Mouse (Mus musculus): Measurements from ENCODE around the gene Zswim5. TPM values are rescaled to one million over a fixed set of nuclear protein-coding genes. Genes with fewer than 3 reads are reported as not detected.
"Not testable (repeated sequence)": the region's sequence is repeated elsewhere in the genome, so short reads cannot be mapped to it uniquely, and the experiment has no call there.

Zswim5 gene
- polyA plus RNA-seq (2014; fragmentation: Nextera tagmentation; extraction: Ambion mirVana), result 0.47 and 0.79 TPM in 2 replicates

GRCm38 (mm10) chr4:116876995-116877728 is at the start of gene Zswim5:
Zswim5 (plus strand) TSS chr4:116877376.
- TF ChIP-seq CTCF (IDR thresholded peaks at IDR 0.05; ENCODE audit: low read depth), result no peak

GRCm38 (mm10) chr4:116827819-116828218 is 49.4 kb upstream of the Zswim5 start:
- peak; percentile 47; the same call in 1 of the 2 replicates for ATAC-seq (ENCODE audit: insufficient read depth)

More at GRCm38 (mm10) chr4:116876995-116877728, at the start of gene Zswim5:
- WGBS, result under 1% methylated on average over 101 of the region's 104 CpGs
- Histone ChIP-seq H3K4me1 (ENCODE audit: insufficient read depth) (no peaks in the 10 kb centered on the region), H3K4me2 (peak within 1 kb of the TSS; percentile 97), H3K9ac (peak within 1 kb of the TSS; percentile 68), H3K36me3 (ENCODE audit: insufficient read depth) (no peaks in the 10 kb centered on the region), H3K9me3 (ENCODE audit: low read depth, low read length) (no peaks in the 10 kb centered on the region), H3K27me3 (ENCODE audit: insufficient read depth, low read length) (peaks cover 31% of the 10 kb centered on the region), H3K27ac (ENCODE audit: low read depth) (peak within 1 kb of the TSS; percentile 84; the same call in 1 of the 2 replicates), H3K4me3 (ENCODE audit: low read depth, low read length) (peak within 1 kb of the TSS; percentile 76)
- peak; percentile 91 for ATAC-seq (ENCODE audit: insufficient read depth)
- DNase-seq, result peak; percentile 84

GRCm38 (mm10) chr4:116829364-116830069 is 47.7 kb upstream of the Zswim5 start:
- Histone ChIP-seq H3K4me3 (ENCODE audit: low read depth, low read length) (no peak overlapping the region), H3K9me3 (ENCODE audit: low read depth, low read length) (no peaks in the 10 kb centered on the region), H3K4me2 (no peak overlapping the region), H3K27me3 (ENCODE audit: insufficient read depth, low read length) (no peaks in the 10 kb centered on the region), H3K4me1 (ENCODE audit: insufficient read depth) (peaks cover 4% of the 10 kb centered on the region; the same call in 1 of the 2 replicates), H3K27ac (ENCODE audit: low read depth) (no peak overlapping the region), H3K36me3 (ENCODE audit: insufficient read depth) (no peaks in the 10 kb centered on the region), H3K9ac (no peak overlapping the region)
- 44% methylated on average over 6 of the region's 6 CpGs for WGBS
- no peak for TF ChIP-seq CTCF (IDR thresholded peaks at IDR 0.05; ENCODE audit: low read depth)
- DNase-seq (peak; percentile 7), ATAC-seq (ENCODE audit: insufficient read depth) (no peak)

More at GRCm38 (mm10) chr4:116827819-116828218, 49.4 kb upstream of the Zswim5 start:
- H3K4me2 ChIP-seq, result no peak overlapping the region
- peaks cover 4% of the 10 kb centered on the region; the same call in 1 of the 2 replicates for H3K4me1 ChIP-seq (ENCODE audit: insufficient read depth)
- H3K27me3 ChIP-seq (ENCODE audit: insufficient read depth, low read length), result no peaks in the 10 kb centered on the region
- 2% methylated on average over 4 of the region's 4 CpGs for WGBS
- no peak overlapping the region for H3K27ac ChIP-seq (ENCODE audit: low read depth)
- peak; percentile 79 for TF ChIP-seq CTCF (IDR thresholded peaks at IDR 0.05; ENCODE audit: low read depth)
- H3K9ac ChIP-seq, result no peak overlapping the region
- no peaks in the 10 kb centered on the region for H3K36me3 ChIP-seq (ENCODE audit: insufficient read depth)
- H3K9me3 ChIP-seq (ENCODE audit: low read depth, low read length), result no peaks in the 10 kb centered on the region
- peak; percentile 91 for DNase-seq
- H3K4me3 ChIP-seq (ENCODE audit: low read depth, low read length), result no peak overlapping the region

- no peak overlapping the region for H3K4me2 ChIP-seq
- no peak for DNase-seq
- TF ChIP-seq CTCF (IDR thresholded peaks at IDR 0.05; ENCODE audit: low read depth), result no peak
- H3K36me3 ChIP-seq (ENCODE audit: insufficient read depth), result no peaks in the 10 kb centered on the region
- H3K4me3 ChIP-seq (ENCODE audit: low read depth, low read length), result no peak overlapping the region
- no peak overlapping the region for H3K27ac ChIP-seq (ENCODE audit: low read depth)
- 29% methylated on average over 6 of the region's 6 CpGs for WGBS
- no peak overlapping the region for H3K9ac ChIP-seq
- no peaks in the 10 kb centered on the region for H3K9me3 ChIP-seq (ENCODE audit: low read depth, low read length)
- ATAC-seq (ENCODE audit: insufficient read depth), result no peak
- no peaks in the 10 kb centered on the region for H3K27me3 ChIP-seq (ENCODE audit: insufficient read depth, low read length)
- H3K4me1 ChIP-seq (ENCODE audit: insufficient read depth), result peaks cover 3% of the 10 kb centered on the region; the same call in 1 of the 2 replicates
These were observed 47.2 kb upstream of the Zswim5 start for GRCm38 (mm10) chr4:116830070-116830368.

- Histone ChIP-seq H3K4me1 (ENCODE audit: insufficient read depth) (no peaks in the 10 kb centered on the region), H3K27ac (ENCODE audit: low read depth) (no peak overlapping the region), H3K4me2 (no peak overlapping the region), H3K27me3 (ENCODE audit: insufficient read depth, low read length) (peaks cover 11% of the 10 kb centered on the region; the same call in 1 of the 2 replicates), H3K9ac (no peak overlapping the region), H3K36me3 (ENCODE audit: insufficient read depth) (no peaks in the 10 kb centered on the region), H3K9me3 (ENCODE audit: low read depth, low read length) (no peaks in the 10 kb centered on the region), H3K4me3 (ENCODE audit: low read depth, low read length) (no peak overlapping the region)
- no peak for TF ChIP-seq CTCF (IDR thresholded peaks at IDR 0.05; ENCODE audit: low read depth)
- 20% methylated on average over 2 of the region's 2 CpGs for WGBS
- DNase-seq (no peak), ATAC-seq (ENCODE audit: insufficient read depth) (no peak)
These were observed 38.2 kb upstream of the Zswim5 start for GRCm38 (mm10) chr4:116838999-116839398.

- not testable (repeated sequence) for H3K9me3 ChIP-seq (ENCODE audit: low read depth, low read length); H3K9ac ChIP-seq; H3K4me1 ChIP-seq (ENCODE audit: insufficient read depth); H3K36me3 ChIP-seq (ENCODE audit: insufficient read depth); ATAC-seq (ENCODE audit: insufficient read depth); DNase-seq; H3K4me3 ChIP-seq (ENCODE audit: low read depth, low read length); H3K27ac ChIP-seq (ENCODE audit: low read depth)
- H3K4me2 ChIP-seq, result peak overlapping the region; percentile 35; the same call in 1 of the 2 replicates
- peaks cover 11% of the 10 kb centered on the region; the same call in 1 of the 2 replicates for H3K27me3 ChIP-seq (ENCODE audit: insufficient read depth, low read length)
- 8% methylated on average over 19 of the region's 29 CpGs for WGBS
These were observed 37.1 kb upstream of the Zswim5 start for GRCm38 (mm10) chr4:116840096-116840495.

- H3K36me3 ChIP-seq (ENCODE audit: insufficient read depth), result no peaks in the 10 kb centered on the region
- H3K9ac ChIP-seq, result no peak overlapping the region
- no peaks in the 10 kb centered on the region for H3K9me3 ChIP-seq (ENCODE audit: low read depth, low read length)
- peaks cover 11% of the 10 kb centered on the region; the same call in 1 of the 2 replicates for H3K27me3 ChIP-seq (ENCODE audit: insufficient read depth, low read length)
- no peak overlapping the region for H3K27ac ChIP-seq (ENCODE audit: low read depth)
- DNase-seq, result no peak
- WGBS, result 70% methylated on average over 6 of the region's 6 CpGs
- H3K4me3 ChIP-seq (ENCODE audit: low read depth, low read length), result no peak overlapping the region
- H3K4me2 ChIP-seq, result no peak overlapping the region
- no peaks in the 10 kb centered on the region for H3K4me1 ChIP-seq (ENCODE audit: insufficient read depth)
- ATAC-seq (ENCODE audit: insufficient read depth), result no peak
- no peak for TF ChIP-seq CTCF (IDR thresholded peaks at IDR 0.05; ENCODE audit: low read depth)
These were observed 36.3 kb upstream of the Zswim5 start for GRCm38 (mm10) chr4:116840841-116841240.

All from lung, embryonic 14.5 days (tissue).